Mouse (Mus musculus): ENCODE measurements around the gene Ptp4a2.

GRCm38 (mm10) chr4:129818506-129819195 is 7.6 kb downstream of the Ptp4a2 start:
- TF ChIP-seq CTCF (IDR thresholded peaks at IDR 0.05; ENCODE audit: low read depth, low read length) (no peak), GATA1 (IDR thresholded peaks at IDR 0.05; ENCODE audit: borderline replicate concordance, low read length) (no peak)
